Mouse (Mus musculus) spleen, adult 2 months (tissue): ENCODE measurements around the gene Nek4.

Experiments used
- CTCF ChIP-seq: fragments of 200-500 bp; IDR thresholded peaks from 2 replicates; pipeline ENCODE4 v1.5.1; 2011; ENCODE audit warnings: mild to moderate bottlenecking, inconsistent platforms; ENCODE audit not compliant: insufficient read depth, insufficient read length, insufficient replicate concordance; ENCODE audit errors: extremely low read depth
- POLR2A ChIP-seq: fragments of 200-500 bp; IDR thresholded peaks from 2 replicates; pipeline ENCODE4 v1.6.1; 2011; ENCODE audit warnings: low read depth, low read length, inconsistent platforms

GRCm38 (mm10) chr14:31000816-31001306 is 49.7 kb downstream of the Nek4 start:
- TF ChIP-seq CTCF, result no peak
- no peak; the same call in 1 of the 2 replicates for TF ChIP-seq POLR2A
